Mouse (Mus musculus): Measurements from ENCODE around the gene Ugt2b38.
"Not testable (repeated sequence)": the region's sequence is repeated elsewhere in the genome, so short reads cannot be mapped to it uniquely, and the experiment has no call there.

The Ugt2b38 gene

DNA sequence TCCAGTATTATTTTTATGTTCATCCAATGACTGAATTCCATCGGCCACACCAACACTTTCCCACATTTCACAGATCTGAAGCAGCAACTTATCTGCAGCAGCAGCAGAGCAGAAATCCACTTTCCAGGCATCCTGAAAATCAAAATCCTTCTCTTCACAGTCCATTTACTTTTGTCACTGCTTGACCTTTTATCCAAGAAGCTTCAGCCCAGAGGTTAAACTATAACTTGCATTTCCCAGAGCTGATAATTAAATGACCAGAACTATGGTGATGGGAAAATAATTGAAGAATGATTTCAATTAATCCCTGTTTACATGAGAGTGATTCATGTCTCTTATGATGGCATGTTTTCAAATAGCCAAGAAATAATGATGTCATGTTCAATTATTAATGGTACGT, at the start of gene Ugt2b38:
TSS of gene Ugt2b38 (minus strand) at position 163 of the 400 bp plus-strand sequence.
- DNase-seq (ENCODE audit: inconsistent ontology term), result not testable (repeated sequence)

DNA sequence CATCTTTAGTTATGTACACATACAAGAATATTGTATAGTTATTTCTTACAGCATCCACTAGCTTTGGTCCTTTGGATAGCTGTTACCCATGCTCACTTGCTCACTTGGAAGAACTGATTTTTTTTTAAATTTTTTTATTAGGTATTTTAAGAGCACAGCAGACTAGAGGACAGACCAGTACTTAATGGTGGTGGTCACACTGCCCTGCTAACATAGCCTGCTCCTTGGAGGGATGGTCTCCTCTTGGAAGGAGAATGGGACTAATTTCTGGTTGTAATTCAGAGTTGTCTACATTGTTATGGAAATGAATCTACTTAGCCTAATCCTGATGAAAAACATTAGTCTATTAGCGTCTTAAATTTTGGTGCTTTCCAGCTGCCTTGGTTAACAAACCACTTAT, 34.8 kb upstream of the Ugt2b38 start:
- no peak for DNase-seq (ENCODE audit: inconsistent ontology term)

DNA sequence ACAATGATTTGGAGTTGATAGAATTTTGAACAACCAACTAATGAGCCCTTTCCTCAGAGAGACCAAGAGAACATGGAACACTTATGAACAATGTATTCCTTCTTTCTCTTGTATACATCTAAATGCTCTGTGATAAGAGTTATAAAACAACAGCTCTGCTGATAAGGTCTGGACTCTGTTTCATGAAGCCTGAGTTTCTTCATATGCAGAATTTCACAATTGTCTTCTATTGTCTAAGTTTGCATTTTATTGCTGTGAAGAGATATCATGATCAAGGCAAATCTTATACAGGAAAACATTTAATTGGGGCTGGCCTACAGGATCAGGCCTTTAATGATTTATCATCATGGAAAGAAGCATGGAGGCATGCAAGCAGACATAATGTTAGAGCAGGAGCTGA, 33.7 kb upstream of the Ugt2b38 start:
- no peak for DNase-seq (ENCODE audit: inconsistent ontology term)

DNA sequence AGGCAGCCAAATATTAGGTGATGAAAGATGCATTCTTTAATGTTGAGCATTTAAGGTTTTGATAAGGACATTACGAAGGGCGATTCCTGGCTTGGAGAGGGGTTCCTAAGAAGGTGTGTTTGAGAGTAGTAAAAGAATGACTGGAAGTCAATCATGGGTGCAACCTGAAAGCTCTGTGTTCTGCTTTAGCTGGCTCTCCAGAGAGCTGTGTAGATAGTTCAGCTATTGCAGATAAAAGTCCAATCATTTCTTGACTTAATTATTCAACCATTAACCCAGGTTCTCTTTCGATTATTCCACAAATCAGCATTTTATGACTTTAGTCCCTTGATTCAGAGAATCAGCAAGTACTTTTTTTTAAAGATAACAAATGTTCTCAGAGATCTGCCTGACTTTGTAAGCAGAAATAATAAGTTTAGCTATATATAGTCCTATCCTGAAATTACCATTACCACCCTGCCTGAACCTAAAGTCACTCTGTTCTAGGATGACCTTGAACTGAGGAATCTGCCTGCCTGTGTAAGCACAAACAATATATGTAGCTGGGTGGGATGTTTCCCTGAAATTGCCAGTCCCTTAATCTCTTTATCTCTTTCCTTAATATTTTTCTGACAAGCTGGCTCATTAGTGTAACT, 32.3 kb upstream of the Ugt2b38 start:
- no peak for DNase-seq (ENCODE audit: inconsistent ontology term)

DNA sequence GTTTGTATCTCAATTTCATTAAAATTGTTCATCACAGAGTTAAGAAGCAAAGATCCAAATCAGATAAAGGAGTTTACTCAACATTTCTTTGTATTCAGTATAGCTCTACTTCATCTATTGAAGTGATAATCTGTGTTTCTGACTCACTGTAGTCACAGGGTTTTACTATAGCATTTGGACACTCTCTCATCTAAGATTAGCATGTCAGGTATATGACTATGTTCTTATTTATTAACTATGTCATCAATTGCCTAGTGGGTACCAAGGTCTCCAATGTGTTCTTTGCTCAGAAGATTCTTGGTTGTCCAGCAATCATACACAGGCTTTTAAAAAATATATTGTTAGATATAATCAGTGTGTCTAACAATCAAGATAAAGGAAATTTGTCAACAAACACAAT, 31.5 kb upstream of the Ugt2b38 start:
- DNase-seq (ENCODE audit: inconsistent ontology term), result no peak

DNA sequence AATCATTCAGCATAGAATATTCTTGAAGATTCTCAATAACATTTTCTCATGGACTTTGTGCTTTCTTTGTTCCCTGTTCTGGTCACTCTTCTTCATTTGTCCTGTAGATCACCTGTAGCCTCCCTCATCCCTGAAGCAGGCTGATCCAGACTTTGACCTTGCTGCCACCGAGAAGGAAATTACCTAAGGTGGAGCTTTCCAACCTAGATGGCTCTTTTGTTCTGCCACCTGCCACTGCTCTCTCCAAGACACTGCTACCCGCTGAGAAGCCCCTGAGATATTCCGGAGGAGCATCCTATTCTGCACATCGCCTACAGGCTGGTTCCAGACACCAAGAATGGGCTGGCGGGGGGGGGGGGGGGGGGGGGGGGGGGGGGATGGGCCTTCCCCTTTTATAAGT, 28.5 kb upstream of the Ugt2b38 start:
- DNase-seq (ENCODE audit: inconsistent ontology term), result not testable (repeated sequence)

DNA sequence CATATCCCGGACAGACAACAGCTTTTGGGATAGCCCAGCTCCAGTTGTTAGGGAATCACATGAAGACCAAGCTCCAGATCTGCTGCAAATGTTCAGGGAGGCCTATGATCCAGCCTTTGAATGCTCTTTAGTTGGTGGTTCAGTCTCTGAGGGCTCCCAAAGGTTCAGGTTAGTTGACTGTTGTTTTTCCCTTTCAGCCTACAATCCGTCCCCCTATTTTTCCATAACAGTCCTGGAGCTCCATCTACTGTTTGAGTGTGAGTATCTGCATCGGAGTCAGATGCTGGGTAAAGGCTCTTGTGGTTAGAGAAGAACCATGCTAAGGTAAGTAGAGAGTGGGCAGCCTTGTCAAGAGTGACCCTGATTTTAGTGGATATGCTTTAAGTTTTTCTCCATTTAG, 12.3 kb upstream of the Ugt2b38 start:
- DNase-seq (ENCODE audit: inconsistent ontology term), result peak; percentile 20

DNA sequence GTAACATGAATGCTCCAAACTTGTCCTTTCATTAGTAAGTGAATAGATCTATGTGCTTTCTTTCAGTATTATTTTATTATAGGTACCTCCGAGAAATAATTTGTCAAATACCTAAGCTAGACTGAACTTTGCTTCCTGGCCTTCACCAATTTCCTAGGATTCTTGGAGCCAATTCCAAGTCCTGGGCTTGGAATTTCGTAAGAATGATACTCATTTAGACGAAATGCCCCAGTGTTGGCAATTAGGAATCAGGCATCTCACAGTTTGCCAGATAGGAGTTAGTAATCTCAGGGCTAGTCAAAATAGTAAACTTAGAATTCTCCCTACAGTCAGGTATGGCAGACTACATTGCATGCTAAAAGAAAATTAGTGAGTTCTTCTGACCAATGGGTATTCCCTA, 1.7 kb upstream of the Ugt2b38 start:
- no peak for DNase-seq (ENCODE audit: inconsistent ontology term)

DNA sequence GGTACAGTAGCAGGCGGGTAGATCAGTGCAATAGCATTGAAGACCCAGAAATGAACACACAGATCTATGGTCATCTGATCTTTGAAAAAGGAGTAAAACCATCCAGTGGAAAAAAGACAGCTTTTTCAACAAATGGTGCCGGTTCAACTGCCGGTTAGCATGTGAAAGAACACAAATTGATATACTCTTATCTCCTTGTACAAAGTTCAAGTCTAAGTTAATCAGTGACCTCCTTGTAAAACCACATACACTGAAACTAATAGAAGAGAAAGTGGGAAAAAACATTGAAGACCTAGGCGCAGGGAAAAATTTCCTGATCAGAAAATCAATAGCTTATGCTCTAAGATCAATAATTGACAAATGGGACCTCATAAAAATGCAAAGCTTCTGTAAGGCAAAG, 27.0 kb downstream of the Ugt2b38 start:
- no peak for DNase-seq (ENCODE audit: inconsistent ontology term)

DNA sequence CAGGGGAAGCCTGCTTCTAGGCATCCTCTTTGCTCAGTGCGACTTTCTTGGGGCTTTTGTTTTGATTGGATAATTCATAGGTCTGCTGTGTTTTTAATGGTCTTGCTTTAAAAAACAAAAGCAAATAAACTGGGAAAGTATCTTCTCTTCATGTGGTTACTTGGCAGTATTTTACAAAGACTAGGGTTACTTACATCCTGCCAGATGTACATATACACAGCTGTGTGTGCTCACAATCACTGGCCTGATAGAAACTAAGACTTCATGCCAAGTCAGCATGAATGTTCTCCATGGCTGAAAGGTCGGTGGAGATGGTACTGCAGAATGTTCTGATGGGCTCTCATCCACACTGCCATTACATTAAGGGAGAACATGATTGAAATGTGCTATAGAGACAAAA, 33.2 kb downstream of the Ugt2b38 start:
- no peak for DNase-seq (ENCODE audit: inconsistent ontology term)

DNA sequence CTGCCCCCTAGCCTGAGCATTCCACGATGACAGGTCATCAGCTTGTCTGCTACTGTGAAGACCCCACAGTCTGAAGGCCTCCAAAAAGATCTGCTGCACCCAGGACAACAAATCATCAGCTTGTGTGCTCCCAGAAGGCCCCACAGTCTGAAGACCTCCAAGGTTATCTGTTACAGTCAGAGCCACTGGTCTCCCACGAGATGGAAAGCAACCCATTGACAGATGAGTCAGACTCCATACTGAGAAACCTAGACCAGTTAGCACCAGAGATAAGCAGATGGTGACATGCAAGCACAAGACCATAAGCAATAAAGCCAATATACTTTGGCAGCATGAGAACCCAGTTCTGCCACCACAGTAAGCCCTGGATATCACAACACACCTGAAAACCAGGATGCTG, 43.8 kb downstream of the Ugt2b38 start:
- no peak for DNase-seq (ENCODE audit: inconsistent ontology term)

DNA sequence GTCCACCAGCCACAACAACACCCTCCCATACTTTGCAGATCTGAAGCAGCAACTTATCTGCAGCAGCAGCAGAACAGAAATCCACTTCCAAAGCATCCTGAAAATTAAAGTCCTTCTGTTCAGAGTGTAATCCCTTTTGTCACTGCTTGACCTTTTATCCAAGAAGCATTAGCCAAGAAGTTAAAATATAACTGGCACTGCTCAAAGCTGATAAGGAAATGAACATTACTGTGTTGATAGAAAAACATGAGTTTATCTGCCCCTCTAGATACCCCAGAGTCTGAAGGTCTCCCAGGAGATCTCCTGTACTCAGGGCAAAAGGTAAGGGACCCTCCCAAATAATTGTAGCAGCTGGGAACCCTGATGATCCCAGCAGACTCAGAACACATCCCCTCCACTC, 44.2 kb downstream of the Ugt2b38 start:
- no peak for DNase-seq (ENCODE audit: inconsistent ontology term)

DNA sequence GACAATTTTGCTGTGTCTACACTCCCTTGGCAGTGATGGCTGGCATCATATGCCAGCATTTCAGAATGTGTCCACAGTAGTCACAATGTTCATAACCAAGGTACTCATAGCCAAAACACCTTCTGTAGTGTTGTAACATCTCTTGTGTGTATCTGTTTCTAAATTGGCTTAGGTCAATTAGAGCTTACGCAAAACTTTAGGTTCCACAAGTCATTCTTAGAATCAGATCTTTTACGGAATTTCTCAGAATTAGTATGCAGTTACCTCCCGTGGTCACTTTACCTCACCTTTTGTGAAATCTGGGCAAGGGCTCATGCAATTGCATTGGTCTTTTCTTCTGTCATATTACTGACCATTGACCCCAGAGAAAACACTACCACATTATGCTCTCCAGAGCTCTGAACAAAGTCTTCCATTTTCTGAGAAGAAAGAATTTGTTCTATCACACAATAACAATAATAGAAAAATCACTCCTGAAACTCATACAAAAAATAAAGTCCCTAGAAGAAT, 48.1 kb downstream of the Ugt2b38 start:
- no peak for DNase-seq (ENCODE audit: inconsistent ontology term)

DNA sequence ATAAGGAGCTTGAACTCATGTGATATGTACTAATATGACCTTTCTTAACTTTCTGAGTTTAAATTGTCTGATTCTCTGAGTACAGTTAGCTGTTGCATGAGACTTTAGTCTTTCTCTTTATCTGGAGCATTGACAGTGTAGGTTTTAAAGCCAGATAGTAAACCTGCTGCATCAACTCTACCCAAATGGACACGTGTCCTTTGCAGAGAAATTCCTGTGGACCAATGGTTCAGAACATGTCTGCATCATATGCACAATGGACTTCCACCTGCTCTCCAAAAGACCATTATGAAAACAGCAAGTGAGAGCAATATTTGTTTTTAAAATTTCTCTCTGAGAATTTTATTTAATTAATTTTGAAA, 50.5 kb downstream of the Ugt2b38 start:
- no peak for DNase-seq (ENCODE audit: inconsistent ontology term)

DNA sequence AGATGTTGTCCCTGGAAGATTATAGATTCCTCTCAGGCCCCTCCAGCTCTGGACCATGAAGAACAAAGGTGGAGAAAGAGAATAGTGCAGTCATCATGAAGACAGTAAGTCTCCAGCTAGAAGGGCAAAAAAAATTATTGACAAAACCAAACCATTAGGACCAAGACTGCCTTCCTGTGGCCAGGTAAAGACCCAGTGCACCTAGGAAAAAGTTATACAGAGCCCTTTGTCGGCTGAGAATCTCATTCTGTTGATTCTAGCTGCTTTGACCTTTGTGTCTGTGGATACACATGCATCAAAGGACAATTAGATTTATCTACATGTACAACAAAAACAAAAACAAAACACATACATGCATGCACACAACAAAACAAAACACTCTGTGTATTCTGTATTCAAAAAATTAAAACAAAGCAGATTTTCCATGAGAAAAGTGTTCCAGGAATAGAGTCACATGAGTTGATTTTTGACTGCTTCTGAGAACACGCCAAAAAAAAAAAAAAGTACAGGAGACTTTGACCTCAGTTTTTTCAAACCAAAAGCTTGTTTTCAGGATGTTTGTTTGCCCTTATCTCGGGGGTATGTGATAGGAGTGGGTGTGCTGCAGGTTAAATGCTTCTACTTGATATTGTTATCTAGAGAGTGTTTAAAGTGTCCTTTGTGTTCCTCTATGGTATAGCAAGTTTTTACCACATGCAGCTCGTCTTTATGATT, 51.1 kb downstream of the Ugt2b38 start:
- DNase-seq (ENCODE audit: inconsistent ontology term), result not testable (repeated sequence)
